Mouse (Mus musculus) MEL-GATA-1-ER (cell line): ENCODE measurements around the gene Otop2.

ENCODE experiments used
- DNase-seq: peaks from one replicate; pipeline ENCODE4 v3.0.0-alpha.2; 2012; ENCODE audit warnings: low read depth; ENCODE audit errors: extremely low read depth

Gene Otop2

DNA sequence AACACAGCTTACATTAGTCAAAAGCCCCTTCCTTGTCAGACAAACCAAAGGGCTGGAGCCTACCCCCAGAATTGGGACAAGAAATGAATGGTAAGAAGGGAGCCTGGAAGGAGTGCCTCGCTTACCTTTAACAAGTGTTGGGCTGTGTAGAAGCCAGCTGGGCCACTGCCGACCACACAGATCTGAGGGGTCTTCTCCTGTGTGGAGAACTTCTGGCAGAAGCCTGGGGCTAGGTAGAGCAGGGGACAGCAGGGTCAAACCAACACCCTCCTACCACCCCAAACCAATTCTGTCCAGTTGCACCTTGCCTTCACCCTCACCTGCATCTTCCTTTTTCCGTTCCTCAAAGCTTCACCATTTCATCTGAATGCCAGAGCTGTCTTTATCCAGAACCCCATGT lies 31.0 kb upstream of the Otop2 start:
- no peak for DNase-seq

DNA sequence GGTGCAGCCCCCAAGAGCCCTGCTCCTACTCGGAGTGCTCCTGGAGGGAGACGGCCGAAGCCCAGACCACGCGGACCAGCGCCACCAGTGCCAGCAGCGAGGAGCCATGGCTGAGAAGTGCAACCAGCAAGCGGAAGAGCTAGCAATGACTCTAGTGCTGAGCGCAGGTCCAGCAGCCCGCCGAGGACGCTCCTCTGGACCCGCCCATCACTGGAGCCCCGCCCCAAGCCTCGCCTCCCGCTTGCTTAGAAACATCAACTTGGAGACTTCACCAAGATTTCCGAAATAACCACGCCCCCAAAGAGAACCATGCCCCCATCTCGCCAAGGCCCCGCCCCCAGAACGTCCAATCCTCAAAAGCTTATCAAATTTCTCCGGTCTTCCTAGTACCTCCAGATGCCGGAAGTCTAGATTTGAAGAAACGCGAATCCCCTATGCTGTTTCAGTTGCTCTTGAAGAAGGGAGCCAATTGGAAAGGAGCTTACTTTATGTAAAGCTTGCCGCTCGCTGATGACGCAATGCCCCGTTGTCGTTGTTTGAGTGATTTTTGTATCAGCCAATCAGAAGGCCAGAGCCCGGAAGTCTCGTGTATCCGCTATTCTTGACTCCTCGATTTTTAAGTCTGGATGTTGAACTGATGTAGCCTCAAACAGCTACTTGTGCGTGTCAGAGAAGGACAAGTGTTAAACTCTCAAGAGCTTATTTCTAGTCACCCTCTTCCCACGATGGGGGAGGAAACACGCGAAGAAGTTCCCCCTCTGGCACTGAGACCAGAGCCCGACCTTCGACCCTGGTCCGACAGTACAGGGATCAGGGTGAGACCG lies 30.0 kb upstream of the Otop2 start, which contains the start of gene Fdxr:
TSS of gene Fdxr (minus strand) at position 271 of the 824 bp plus-strand sequence.
- peak; percentile 100 for DNase-seq

DNA sequence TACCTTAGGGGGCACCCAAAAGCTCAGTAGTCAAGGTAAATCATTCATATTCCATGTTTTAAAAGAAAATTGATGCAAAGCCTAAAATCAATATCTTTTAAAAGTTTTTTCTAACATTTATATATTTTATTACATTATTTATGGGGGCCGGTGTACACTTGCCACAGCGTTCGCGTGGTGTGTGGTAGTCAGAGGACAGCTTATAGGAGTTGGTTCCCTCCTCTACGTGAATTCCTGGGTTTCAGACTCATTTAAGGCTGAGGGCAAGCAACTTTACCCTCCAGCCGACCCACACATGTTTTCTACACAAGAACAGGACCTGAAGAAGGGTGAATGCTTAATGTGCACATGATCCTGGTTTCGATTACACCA lies 29.4 kb upstream of the Otop2 start:
- no peak for DNase-seq

DNA sequence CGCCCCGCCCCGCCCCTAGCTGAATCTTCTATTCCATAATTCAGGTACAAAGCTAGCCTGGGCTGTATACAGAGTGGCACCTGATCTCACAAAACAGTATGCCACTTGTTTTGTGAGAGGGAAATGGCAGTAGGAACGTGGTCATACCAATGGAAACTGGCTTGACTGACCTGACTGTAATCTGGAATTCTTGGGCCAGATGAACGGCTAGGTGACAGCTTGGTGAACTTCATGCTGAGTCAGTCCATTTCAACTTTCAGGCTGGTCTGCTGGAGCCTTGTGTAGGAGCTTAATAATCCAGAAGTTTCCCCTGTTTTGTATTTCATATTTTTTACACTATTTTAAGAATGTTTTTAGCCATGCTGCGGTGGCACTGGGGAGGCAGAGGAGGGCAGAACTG lies 28.8 kb upstream of the Otop2 start:
- no peak for DNase-seq

DNA sequence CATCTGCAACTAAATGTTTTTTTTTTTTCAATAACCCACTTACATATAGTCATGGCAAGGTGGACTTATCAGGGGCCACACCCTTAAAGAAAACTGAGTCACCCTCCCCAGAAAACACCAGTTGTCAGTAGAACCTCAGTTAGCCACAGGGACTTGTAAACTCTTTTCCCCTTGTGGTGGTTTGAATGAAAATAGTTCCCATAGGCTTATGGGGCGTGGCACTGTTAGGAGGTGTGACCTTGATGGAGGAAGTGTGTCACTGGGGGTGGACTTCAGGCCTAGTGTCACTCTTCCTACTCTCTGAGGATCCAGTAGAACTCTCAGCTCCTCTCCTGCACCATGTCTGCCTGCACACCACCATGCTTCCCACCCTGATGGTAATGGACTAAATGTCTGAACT lies 27.2 kb upstream of the Otop2 start:
- peak; percentile 82 for DNase-seq

DNA sequence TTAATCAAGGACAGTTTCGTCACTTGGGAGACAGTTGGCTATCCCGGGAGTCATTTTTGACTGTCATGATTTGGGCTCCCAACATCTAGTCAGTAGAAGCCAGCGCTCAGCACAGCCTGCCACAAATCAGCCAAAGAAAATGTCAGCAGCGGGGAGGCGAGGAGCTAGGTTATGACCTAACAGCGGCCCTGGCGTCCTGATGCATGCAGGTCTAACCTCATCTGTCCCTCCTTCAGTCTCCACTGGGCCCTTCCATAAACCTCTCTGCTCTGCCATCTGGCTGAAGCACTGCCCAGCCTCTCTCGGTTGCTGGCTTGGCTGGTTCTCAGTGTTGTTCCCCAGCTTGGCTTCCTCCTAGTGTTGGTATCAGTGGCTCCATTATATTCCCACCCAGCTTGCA lies 24.7 kb upstream of the Otop2 start:
- DNase-seq, result no peak

DNA sequence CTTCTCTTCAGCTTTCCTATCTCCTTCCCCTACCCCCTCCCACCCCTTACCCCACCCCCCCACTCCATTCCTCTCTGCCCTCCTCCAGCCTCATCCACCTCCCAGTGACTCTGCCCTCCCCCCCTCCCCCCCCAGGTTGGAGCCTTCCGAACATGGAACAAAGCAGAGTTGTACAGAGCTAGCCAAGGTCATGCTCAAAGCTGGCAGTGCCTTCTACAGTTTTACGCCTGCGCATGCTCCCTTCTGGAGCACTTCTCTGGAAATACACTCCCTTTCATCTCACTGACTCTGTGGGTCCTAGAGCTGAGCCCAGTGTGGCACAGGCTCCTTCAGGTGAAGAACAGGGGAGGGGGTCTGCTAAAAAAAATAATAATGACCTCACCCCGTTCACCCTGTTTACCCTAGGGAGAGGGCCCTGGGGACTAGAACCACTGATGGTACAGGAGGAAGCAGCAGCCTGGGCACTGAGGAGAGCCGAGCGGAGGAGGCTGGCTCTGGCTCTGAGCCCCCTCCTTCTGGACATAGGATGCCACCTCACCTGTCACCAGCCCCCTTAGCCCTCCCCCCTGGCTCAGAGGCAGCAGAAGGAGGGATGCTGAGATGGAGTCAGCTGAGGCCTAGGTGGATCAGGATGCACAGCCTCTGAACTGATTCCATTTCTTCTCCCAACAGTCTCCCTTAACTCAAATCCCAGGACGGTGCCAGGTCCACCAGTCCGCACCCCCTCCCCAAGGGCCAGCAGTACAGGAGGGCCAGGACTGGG lies 24.1 kb upstream of the Otop2 start:
- no peak for DNase-seq

DNA sequence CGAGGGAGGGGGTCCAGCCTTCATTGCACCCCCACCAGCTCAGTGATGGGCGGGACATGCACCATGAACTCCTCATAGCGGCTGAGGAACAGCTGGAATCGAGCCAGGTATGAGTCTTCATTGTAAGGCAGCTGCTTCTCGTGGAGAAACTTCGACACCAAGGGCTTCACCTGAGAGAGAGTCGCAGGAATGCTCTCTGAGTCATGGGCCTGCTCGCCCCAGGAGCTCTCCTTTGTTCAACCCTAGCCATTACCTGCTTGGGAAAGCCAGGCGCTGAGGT lies 23.5 kb upstream of the Otop2 start:
- DNase-seq, result no peak

DNA sequence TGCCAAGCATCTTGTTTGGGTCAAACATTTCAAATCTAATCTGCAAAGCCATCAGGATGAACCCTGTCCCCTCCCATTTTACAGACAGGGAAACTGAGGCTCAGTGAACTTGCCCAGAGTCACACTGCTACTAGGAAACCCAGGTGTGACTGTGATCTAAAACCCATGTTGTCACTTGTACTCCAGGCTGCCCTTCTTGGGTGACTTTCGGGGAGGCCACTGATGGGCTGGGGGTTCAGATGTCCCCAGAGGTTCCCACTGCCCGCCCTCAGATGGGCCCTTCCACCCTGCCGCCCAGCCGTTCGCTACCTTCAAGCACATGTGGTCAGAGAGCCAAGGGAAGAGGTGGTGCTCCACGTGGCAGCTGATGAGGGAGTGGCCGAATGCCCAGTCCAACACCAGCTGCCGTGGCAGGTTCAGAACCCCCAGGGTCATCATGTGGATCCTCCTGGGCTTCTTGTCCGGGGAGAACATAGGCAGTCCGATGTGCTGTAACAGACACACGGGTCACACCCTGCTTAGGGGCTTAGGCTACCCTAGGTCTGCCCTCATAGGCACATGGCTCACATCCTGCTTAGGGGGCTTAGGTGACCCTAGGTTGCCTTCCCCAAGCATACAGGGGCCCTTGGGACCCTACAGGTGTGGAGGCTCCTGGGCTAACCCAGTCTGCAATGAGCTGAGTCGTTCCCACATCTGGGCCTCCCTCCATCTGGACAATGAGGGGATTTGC lies 22.9 kb upstream of the Otop2 start:
- DNase-seq, result no peak

DNA sequence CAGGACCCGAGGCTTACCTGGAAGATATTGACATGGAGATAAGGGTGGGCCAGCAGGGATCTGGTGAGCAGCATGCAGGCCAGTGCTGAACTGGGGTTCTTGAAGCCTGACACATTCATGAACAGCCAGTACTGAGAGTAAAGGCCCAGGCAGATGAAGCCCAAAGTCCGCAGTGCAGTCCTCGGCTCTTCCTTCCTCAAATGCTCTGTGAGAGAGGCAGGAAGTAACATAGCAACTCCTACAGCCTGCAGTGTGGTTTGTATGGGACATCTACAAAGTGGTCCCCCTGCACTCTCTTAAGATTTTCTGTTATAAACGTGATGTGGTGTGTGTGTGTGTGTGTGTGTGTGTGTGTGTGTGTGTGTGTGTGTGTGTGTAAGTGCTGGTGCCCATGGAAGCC lies 21.7 kb upstream of the Otop2 start:
- DNase-seq, result no peak

DNA sequence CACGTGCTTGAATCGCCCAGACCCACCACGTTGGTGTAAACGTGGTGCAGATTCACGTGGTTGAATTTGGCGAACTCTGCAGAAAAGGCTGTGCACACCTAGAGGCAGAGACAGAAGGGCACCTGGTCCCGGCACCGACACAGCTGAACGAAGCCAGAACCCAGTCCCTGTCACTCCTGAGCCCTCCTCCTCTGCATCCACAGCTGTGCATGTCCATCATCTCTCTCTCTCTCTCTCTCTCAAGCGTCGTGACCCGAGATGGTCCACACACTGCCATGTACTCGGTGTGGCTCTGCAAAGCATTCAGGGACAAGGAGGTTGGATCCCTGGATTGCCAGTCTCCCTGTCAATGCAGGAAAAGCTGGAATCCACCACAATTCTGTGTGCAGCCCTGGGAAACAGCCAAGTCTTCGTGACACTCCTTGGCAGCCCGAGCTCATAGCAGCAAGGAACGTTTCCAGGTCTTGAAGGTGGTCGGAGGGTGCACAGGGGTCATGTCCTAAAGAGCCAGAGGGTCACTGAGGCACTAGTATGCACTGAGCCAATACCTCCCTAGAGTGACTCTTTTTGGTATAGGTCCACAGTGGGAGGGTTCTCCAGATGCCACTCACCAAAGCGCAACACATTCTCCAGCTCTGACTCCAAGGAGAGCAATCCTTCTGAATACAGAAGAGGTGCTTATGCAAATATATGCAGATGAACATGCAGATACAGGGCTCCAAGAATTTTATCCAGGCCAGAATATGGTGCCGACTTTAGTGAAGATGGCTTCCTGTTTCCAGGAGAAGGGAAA lies 20.6 kb upstream of the Otop2 start:
- DNase-seq, result no peak

DNA sequence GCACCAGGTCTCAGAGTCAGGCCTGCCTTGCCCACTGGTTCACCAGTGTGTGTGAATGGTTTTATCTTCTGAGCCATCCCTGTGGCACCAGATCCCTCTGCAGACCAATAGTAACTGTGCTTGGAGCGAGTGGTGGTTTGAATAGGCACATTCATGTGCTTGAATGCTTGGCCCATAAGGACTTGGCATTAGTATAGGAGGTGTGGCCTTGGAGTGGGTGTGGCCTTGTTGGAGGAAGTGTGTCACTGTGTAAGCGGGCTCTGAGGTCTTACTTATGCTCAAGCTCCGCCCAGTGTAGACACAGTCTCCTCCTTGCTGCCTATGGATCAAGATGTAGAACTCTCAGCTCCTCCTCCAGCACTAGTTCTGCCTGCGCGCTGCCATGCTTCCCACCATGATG lies 19.6 kb upstream of the Otop2 start:
- DNase-seq, result no peak

DNA sequence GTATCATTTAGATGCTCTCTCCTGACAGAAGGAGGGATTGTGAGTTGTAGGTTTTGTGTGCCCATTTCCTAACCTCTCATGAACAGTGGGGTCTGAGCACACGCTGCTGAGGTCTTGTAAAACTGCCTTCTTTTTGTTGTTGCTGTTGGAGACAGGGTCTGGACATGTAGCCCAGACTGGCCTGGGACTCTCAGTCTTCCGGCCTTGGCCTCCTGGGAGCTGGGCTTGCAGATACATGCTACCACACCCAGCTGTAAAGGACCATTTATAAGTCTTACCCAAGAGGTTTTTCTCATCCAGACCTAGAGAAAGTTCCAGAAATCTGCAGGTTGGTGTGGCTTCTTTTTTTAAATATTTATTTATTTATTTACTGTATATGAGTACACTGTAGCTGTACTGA lies 18.7 kb upstream of the Otop2 start:
- no peak for DNase-seq

DNA sequence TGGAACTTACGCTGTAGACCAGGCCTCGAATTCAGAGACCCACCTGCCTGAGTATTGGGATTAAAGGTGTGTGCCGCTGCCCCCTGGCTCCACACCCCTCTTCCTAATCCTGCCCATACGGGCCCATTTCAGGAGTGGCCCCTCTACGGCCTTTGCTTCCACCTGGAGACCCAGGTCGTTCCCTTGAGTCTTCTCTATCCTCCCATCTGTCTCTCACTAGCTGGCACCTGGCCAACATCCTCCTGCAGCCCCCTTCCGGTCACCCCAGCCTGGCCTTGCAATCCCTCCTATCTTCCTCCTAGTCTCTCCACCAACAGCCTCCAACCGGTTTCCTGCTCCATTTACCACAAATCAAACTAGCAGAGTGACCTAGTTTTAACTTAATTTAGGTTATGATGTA lies 17.1 kb upstream of the Otop2 start:
- no peak for DNase-seq

DNA sequence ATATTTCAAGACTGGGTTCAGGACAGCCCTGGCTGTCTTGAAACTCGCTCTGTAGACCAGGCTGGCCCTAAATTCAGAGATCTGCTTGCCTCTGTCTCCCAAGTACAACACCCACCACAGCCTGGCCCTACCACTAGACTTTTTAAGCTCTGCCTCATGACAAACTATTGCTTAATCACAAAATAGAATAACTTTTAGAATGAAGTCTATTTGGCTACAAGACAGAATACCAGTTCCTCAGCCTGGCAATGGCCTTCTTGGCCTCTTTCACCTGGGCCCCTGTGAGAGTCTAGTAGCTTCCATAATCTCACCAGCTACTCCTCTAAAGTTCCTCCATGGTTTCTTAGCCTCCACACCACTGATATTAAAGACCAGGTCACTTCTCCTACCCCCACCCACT lies 16.6 kb upstream of the Otop2 start:
- DNase-seq, result no peak

DNA sequence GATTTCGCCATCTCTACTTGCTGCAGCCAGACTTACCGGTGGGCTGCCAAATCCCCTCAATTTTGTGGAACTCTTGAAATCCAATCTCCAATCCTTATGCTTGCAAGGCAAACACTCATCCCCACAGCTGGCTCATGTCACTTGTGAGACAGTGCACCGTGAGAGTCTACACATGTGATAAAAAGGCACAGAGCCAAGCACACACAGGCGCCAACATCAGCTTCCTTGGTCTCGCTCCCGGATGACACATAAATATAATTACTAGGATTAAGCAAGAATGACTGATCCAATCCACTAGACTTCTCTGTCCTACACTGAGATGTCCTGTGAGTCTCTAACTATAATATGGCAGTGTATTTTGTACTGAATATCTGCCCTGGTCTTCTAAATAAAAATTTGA lies 16.0 kb upstream of the Otop2 start:
- DNase-seq, result no peak

DNA sequence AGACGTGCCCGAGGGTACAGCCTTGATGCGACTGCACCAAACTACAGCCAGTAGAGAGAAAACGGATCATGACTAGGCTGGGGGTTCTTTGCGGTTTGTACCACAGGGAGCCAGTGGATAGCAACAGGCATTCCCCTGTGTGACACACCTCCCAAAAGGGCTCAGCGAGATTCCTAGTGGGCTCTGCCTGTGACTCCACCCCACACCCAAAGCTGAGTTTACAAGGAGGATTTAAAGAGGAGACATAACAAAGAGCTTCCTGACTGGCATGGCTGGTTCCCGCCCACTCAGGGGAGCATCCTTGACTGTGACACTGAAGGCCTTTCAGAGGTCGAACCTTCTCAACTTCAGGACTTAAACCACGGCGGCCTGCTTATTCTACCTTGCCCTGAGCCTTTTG lies 15.5 kb upstream of the Otop2 start:
- no peak for DNase-seq

DNA sequence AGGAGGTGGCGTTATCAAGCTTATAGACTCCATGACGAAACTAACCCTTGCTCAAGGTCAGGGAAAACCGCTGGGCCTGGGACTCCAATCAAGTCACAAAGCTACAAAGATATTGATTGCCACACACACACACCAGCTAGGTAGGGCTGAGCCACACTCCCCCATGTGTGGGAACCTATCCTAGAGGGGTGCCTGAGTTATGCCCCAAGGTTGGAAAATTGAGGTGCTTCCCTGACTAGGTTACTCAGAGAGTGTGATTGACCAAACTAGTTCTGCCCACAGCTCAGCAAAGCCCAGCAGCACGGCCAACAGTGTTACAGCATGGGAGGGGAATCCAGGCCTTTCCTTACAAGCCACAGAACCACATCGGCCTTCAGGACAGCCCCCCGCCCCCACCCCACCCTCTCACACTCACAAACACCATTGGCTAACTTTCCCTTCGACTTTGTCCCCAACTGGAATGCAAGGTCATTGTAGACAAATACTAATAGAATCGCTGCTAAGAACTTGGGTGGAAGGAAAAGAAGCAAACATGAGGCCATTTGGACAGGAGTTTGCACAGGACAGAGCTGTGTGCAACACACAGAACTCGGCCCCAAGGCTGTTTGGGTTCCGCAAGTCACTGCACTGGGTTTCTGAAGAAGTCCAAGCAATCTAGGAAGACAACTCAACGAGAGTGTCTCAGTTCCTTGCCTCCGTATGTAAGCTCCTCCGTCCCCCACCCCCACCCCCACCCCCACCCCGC lies 14.2 kb upstream of the Otop2 start:
- DNase-seq, result no peak

DNA sequence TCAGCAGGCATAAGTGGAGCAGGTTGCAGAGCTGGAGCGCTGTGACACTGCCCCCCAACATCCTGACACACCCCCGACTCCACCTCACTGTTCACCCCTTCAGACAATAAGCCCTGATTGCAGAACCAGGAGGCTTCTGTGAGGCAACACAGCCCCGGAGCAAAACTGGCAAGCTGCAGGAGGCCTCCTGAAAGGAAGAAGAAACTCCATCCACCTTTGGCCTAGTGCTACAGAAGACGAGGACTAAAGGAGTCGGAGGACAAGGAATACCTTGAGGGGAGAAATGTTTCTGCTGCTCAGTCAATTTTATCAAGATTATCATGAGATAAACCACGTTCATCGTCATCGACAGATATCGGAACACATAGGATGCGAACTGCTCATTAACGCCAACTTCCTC lies 11.0 kb upstream of the Otop2 start:
- no peak for DNase-seq

DNA sequence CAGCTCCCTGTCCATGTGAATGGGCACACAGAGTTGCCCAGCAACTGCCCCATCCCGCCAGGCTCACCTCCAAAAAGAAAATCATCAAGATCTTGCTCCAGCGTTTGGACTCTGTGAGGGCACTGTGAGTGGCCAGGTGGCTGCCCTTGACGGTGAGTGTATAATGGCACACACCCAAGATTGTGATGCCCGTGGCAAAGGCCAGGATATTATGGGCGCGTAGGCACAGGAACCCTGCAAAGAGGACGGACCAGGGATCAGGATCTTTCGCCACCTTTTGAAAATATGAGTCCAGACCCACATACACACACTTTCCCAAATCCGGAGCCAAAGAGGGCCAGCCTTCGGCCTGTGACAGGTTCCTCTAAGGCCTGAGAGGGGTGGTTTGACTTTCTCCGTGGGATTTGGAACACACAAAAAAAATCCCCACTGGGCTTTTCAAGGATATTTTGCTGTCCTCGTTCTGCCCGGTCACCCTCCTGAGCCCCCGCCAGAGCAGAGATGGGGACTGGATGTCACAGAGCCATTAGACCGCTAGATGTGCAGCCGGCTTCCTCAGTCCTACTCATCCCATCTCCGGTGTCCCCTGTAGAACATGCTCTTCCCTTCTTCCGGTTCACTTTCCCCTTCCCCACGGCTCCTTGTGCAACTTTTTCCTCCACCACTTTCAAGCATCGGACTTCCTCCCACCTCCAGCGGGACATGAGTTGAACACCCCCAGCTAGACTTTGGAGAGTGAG lies 10.3 kb upstream of the Otop2 start:
- DNase-seq, result no peak
